Mouse (Mus musculus) limb, embryonic 11.5 days (tissue): ENCODE measurements around the gene Nudt16. TPM values are rescaled to one million over a fixed set of nuclear protein-coding genes. Genes with fewer than 3 reads are reported as not detected.
A peak's percentile ranks its signal among the peaks of the same experiment; 100 is the strongest.
"Not testable (repeated sequence)": the region's sequence is repeated elsewhere in the genome, so short reads cannot be mapped to it uniquely, and the experiment has no call there.

ENCODE experiments used
- ATAC-seq: fragments of 200-750 bp; cut with Nextera tagmentation; 2 replicates; pipeline ENCODE4 v1.8.0; 2017; ENCODE audit warnings: low read depth; ENCODE audit not compliant: insufficient number of reproducible peaks, low FRiP score, low TSS enrichment
- DNase-seq: peaks from one replicate; pipeline ENCODE4 v3.0.0-alpha.2; 2015; ENCODE audit warnings: low spot score
- H3K27ac ChIP-seq: fragments of 300-500 bp; sonication (generic); replicated peaks from 2 replicates; pipeline ENCODE4 v1.5.1; 2014; ENCODE audit warnings: low read depth, mild to moderate bottlenecking, low read length
- H3K27me3 ChIP-seq: fragments of 300-500 bp; sonication (generic); 2 replicates; pipeline ENCODE4 v1.6.1; 2014; ENCODE audit warnings: mild to moderate bottlenecking, low read length, mixed read lengths; ENCODE audit not compliant: control insufficient read depth, insufficient read depth
- H3K36me3 ChIP-seq: fragments of 300-500 bp; sonication (generic); 2 replicates; pipeline ENCODE4 v1.6.1; 2014; ENCODE audit warnings: mild to moderate bottlenecking, low read length, moderate library complexity, mixed read lengths; ENCODE audit not compliant: control insufficient read depth, insufficient read depth
- H3K4me1 ChIP-seq: fragments of 300-500 bp; sonication (generic); 2 replicates; pipeline ENCODE4 v1.6.1; 2014; ENCODE audit warnings: low read length, mixed read lengths; ENCODE audit not compliant: control insufficient read depth, insufficient read depth
- H3K4me2 ChIP-seq: fragments of 300-500 bp; sonication (generic); 2 replicates; pipeline ENCODE4 v1.6.1; 2014; ENCODE audit warnings: low read depth, mild to moderate bottlenecking, moderate library complexity; ENCODE audit not compliant: severe bottlenecking
- H3K4me3 ChIP-seq: fragments of 300-500 bp; sonication (generic); 2 replicates; pipeline ENCODE4 v1.5.1; 2014; ENCODE audit warnings: low read depth, low read length
- H3K9ac ChIP-seq: fragments of 300-500 bp; sonication (generic); 2 replicates; pipeline ENCODE4 v1.6.1; 2014; ENCODE audit warnings: mild to moderate bottlenecking, low read length
- H3K9me3 ChIP-seq: fragments of 300-500 bp; sonication (generic); 2 replicates; pipeline ENCODE4 v1.6.1; 2016; ENCODE audit warnings: low read length; ENCODE audit not compliant: control insufficient read depth
- WGBS: fragments of 180-500 bp; shearing (Covaris S2); extraction: QIAGEN DNeasy Blood & Tissue Kit; methylation state at CpG from one replicate; pipeline ENCODE4 v1.1.7; 2014; 5-methylcytosine and 5-hydroxymethylcytosine counted together
- polyA plus RNA-seq: library from polyadenylated mRNA; unstranded; fragments of >200 nt; fragmentation: Nextera tagmentation; extraction: Ambion mirVana; gene quantifications from 2 replicates; pipeline ENCODE4 v1.2.1, GENCODE M21; 2014

Gene Nudt16
- 4.9 and 7.8 TPM in 2 replicates for polyA plus RNA-seq

- Histone ChIP-seq H3K27me3 (peaks cover 4% of the 10 kb centered on the region; the same call in 1 of the 2 replicates), H3K27ac (no peak within 1 kb of the TSS)
Observed at GRCm38 (mm10) chr9:105131253-105132001, at the start of gene Nudt16. Nudt16 (minus strand) TSS chr9:105131824.

DNA sequence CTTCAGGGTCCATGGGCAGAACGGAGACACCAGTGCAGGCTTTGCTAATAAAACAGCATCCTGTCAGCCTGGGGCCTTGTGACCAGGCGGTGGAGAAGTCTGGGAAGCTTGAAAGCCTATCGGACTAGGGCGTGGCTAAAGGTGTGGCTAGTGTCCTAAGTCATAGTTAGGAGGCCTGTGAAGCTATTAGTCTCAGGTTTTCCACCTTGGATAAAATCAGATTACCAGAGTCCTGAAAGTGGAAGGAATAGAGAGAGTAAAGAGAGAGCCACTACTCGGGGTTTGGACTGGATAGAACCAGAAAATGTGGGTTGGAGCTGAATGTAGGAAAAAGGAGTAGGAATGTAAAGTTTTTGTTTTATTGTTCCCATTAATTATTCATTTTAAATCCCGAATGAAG is 13.4 kb upstream of the Nudt16 start, which contains the start of gene 1700080E11Rik:
Gene 1700080E11Rik, minus strand, starts transcription at position 101 of the 400 bp plus-strand sequence.
- Histone ChIP-seq H3K9ac (no peak within 1 kb of the TSS), H3K4me1 (no peaks in the 10 kb centered on the region), H3K9me3 (no peaks in the 10 kb centered on the region), H3K36me3 (no peaks in the 10 kb centered on the region), H3K27me3 (no peaks in the 10 kb centered on the region), H3K27ac (no peak within 1 kb of the TSS), H3K4me2 (no peak within 1 kb of the TSS), H3K4me3 (no peak within 1 kb of the TSS)
- DNase-seq (no peak), ATAC-seq (no peak)
- 84% methylated on average over 6 of the region's 6 CpGs for WGBS

More at GRCm38 (mm10) chr9:105131253-105132001, at the start of gene Nudt16:
- H3K4me2 ChIP-seq, result peak within 1 kb of the TSS; percentile 90
- H3K36me3 ChIP-seq, result no peaks in the 10 kb centered on the region
- peak within 1 kb of the TSS; percentile 74 for H3K4me3 ChIP-seq
- peak within 1 kb of the TSS; percentile 64 for H3K9ac ChIP-seq
- H3K4me1 ChIP-seq, result 0 out of 2 replicates have a peak, but pooled peaks cover 3% of the 10 kb centered on the region
- DNase-seq, result peak; percentile 92
- no peaks in the 10 kb centered on the region for H3K9me3 ChIP-seq
- WGBS, result under 1% methylated on average over 60 of the region's 60 CpGs
- peak; percentile 100 for ATAC-seq

- DNase-seq (no peak), ATAC-seq (no peak)
- Histone ChIP-seq H3K9ac (no peak overlapping the region), H3K4me1 (no peaks in the 10 kb centered on the region), H3K36me3 (no peaks in the 10 kb centered on the region), H3K4me3 (no peak overlapping the region), H3K9me3 (no peaks in the 10 kb centered on the region), H3K27ac (no peak overlapping the region), H3K27me3 (no peaks in the 10 kb centered on the region), H3K4me2 (no peak overlapping the region)
- WGBS, result 86% methylated on average over 6 of the region's 6 CpGs
Observed at GRCm38 (mm10) chr9:105139204-105139603, 7.6 kb upstream of the Nudt16 start.

DNA sequence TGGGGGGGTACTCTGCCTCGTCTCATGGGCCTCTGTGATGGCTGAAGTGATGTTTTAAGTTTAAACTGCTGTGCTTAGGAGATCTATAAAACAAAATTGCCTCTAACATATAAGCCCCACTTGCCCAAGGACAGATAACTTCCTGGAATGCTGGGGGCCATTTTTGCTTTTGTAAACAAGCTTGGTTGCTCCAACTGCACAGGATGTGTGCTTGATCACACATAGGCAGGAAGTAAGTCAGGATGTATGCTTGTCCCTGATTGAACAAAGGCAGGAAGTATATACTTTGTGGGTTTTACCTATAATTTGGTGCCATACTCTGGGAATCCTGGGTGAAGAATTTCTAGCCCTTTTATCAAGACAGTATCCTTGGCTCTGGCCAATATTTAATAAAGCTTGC is 4.8 kb upstream of the Nudt16 start:
- Histone ChIP-seq H3K4me2 (no peak overlapping the region), H3K36me3 (no peaks in the 10 kb centered on the region), H3K27ac (no peak overlapping the region), H3K4me1 (no peaks in the 10 kb centered on the region), H3K4me3 (no peak overlapping the region), H3K9ac (no peak overlapping the region), H3K27me3 (no peaks in the 10 kb centered on the region), H3K9me3 (no peaks in the 10 kb centered on the region)
- ATAC-seq (no peak), DNase-seq (no peak)
- WGBS, result 41% methylated on average over 1 of the region's 1 CpGs

DNA sequence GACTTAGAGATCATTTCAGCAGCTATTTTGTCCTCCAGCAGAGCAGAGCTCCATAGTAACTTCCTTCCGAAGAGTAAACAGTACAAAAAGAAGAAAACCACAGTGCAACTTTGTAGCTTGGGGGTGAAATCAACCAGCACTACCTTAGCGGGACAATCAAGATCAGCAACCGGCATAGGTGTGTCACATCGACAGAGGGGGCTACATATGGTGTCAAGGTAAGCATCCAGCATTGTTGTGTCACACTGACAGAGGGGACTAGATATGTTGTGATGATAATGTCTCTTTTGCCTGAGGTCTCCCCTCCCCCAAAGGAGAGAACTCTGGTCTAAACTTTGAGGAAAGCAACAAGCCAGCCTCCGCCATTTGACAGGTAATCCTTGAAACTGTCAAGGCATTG is 2.9 kb upstream of the Nudt16 start:
- H3K9ac ChIP-seq, result no peak overlapping the region
- 0 out of 2 replicates have a peak, but pooled peaks cover 3% of the 10 kb centered on the region for H3K4me1 ChIP-seq
- no peaks in the 10 kb centered on the region for H3K36me3 ChIP-seq
- WGBS, result 86% methylated on average over 5 of the region's 5 CpGs
- ATAC-seq (no peak), DNase-seq (no peak)
- no peak overlapping the region for H3K27ac ChIP-seq
- no peak overlapping the region for H3K4me3 ChIP-seq
- H3K27me3 ChIP-seq, result peaks cover 4% of the 10 kb centered on the region; the same call in 1 of the 2 replicates
- no peak overlapping the region for H3K4me2 ChIP-seq
- no peaks in the 10 kb centered on the region for H3K9me3 ChIP-seq

GRCm38 (mm10) chr9:105132002-105132367 is 361 bp upstream of the Nudt16 start:
- ATAC-seq (no peak), DNase-seq (no peak)
- Histone ChIP-seq H3K27me3 (peaks cover 4% of the 10 kb centered on the region; the same call in 1 of the 2 replicates), H3K9me3 (no peaks in the 10 kb centered on the region), H3K36me3 (no peaks in the 10 kb centered on the region), H3K4me2 (peak overlapping the region; percentile 90), H3K4me3 (peak overlapping the region; percentile 74), H3K27ac (no peak overlapping the region), H3K9ac (no peak overlapping the region), H3K4me1 (0 out of 2 replicates have a peak, but pooled peaks cover 3% of the 10 kb centered on the region)
- WGBS, result 24% methylated on average over 5 of the region's 5 CpGs

DNA sequence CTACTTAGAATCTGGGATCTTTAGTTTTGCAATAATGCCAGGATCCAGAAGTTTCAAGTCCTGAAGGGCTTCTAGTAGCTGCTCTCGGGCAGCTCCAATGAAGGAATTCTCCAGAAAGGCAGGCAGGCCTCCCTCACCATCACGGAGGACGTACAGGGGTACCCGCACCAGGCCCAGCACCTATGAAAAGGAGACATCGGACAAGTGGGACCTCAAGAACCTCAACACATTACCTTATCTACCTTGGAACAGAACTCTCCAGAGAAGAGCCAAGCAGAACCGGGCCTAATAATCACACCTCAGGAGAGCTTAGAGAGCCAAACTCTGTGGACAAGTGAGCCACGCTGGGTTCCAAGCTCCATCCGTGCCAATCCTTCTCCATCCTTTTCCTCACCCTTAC is 1.3 kb downstream of the Nudt16 start:
- ATAC-seq (no peak), DNase-seq (no peak)
- no peak overlapping the region for H3K27ac ChIP-seq
- H3K27me3 ChIP-seq, result peaks cover 4% of the 10 kb centered on the region; the same call in 1 of the 2 replicates
- H3K9me3 ChIP-seq, result no peaks in the 10 kb centered on the region
- H3K9ac ChIP-seq, result no peak overlapping the region
- H3K36me3 ChIP-seq, result no peaks in the 10 kb centered on the region
- no peak overlapping the region for H3K4me3 ChIP-seq
- 0 out of 2 replicates have a peak, but pooled peaks cover 3% of the 10 kb centered on the region for H3K4me1 ChIP-seq
- WGBS, result 95% methylated on average over 8 of the region's 8 CpGs
- H3K4me2 ChIP-seq, result no peak overlapping the region

DNA sequence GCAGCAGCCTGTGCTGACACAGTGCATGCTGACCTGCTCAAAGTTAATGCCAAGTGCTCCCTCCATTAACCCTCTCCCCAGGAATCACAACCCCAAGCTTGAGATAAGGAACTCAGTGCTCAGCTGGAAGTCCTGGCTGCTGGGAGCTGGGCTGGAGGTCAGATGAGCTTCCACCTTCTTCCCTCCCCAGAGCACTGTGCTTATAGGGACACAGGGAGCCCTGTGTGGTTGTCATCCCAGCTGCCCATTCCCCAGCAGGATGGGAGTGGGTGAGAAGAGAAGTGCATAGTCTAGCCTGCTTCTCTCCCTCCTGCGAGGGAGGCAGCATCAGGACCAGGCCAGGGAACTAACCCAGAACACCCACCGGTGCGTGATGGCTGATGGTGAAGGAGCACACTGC is 6.4 kb downstream of the Nudt16 start:
- not testable (repeated sequence) for H3K9ac ChIP-seq, H3K9me3 ChIP-seq, ATAC-seq, H3K4me2 ChIP-seq, DNase-seq, H3K36me3 ChIP-seq, H3K4me3 ChIP-seq, H3K27me3 ChIP-seq, H3K4me1 ChIP-seq, H3K27ac ChIP-seq
- 80% methylated on average over 3 of the region's 3 CpGs for WGBS
